8 mouse cellular contexts compared by ENCODE assay signal in genomic region chr16:30601946-30602345, GRCm38 (mm10). TPM values are rescaled to one million over a fixed set of nuclear protein-coding genes. Genes with fewer than 3 reads are reported as not detected.
DNase-seq lines count a peak whose midpoint lies in the region; ATAC-seq and TF ChIP-seq lines count a peak whose summit lies in the region.

No protein-coding gene starts in this region.

- no peak for ATAC-seq in hindbrain, embryonic 16.5 days
- ATAC-seq in lung, embryonic 16.5 days (ENCODE audit: low read depth), result no peak

- H3K4me1 ChIP-seq in embryonic fibroblast, embryonic 13.5 days (ENCODE audit: control insufficient read depth, insufficient read depth, low read length), result peaks cover 13% of the 10 kb centered on the region
- peaks cover 34% of the 10 kb centered on the region for H3K4me1 ChIP-seq in hindbrain, embryonic 16.5 days (ENCODE audit: control insufficient read depth, insufficient read depth, low read depth, low read length)
- H3K4me1 ChIP-seq in lung, embryonic 16.5 days (replicated peaks; ENCODE audit: control insufficient read depth, insufficient read depth, low read length), result peaks cover 44% of the 10 kb centered on the region

- H3K4me3 ChIP-seq in embryonic fibroblast, embryonic 13.5 days (ENCODE audit: insufficient read depth, low read length), result peak overlapping the region; percentile 61
- peak overlapping the region; percentile 76 for H3K4me3 ChIP-seq in hindbrain, embryonic 16.5 days (ENCODE audit: low read length)
- peak overlapping the region; percentile 86 for H3K4me3 ChIP-seq in lung, embryonic 16.5 days (ENCODE audit: low read length)

- WGBS in hindbrain, embryonic 16.5 days, result 30% methylated on average over 7 of the region's 7 CpGs
- WGBS in lung, embryonic 16.5 days, result 20% methylated on average over 7 of the region's 7 CpGs

- H3K4me2 ChIP-seq in hindbrain, embryonic 16.5 days (ENCODE audit: low read length), result peak overlapping the region; percentile 97
- H3K4me2 ChIP-seq in lung, embryonic 16.5 days (ENCODE audit: low read depth, low read length), result peak overlapping the region; percentile 92

- DNase-seq in heart, adult 18-20 months, result peak; percentile 44 to 49
- DNase-seq in heart, adult 8-10 months (ENCODE audit: low spot score), result no peak
- DNase-seq in thymus, postnatal 36 days, result peak; percentile 5 to 20
- DNase-seq in gastrocnemius, postnatal 4 days (ENCODE audit: low spot score in 2 of 2), result no peak
- DNase-seq in spleen, postnatal 14 days (ENCODE audit: low spot score in 2 of 2), result no peak

- no peak for TF ChIP-seq CTCF in embryonic fibroblast, embryonic 13.5 days (IDR thresholded peaks at IDR 0.05; ENCODE audit: borderline replicate concordance, insufficient read depth, low read length)

- H3K27me3 ChIP-seq in hindbrain, embryonic 16.5 days (replicated peaks; ENCODE audit: control insufficient read depth, insufficient read depth, low read length), result peaks cover 8% of the 10 kb centered on the region
- no peaks in the 10 kb centered on the region for H3K27me3 ChIP-seq in lung, embryonic 16.5 days (ENCODE audit: control insufficient read depth, insufficient read depth, low read depth, low read length)

- peak overlapping the region; percentile 41; the same call in 1 of the 2 replicates for H3K9ac ChIP-seq in hindbrain, embryonic 16.5 days (ENCODE audit: low read depth, low read length)
- H3K9ac ChIP-seq in lung, embryonic 16.5 days (ENCODE audit: low read length), result peak overlapping the region; percentile 86

- H3K36me3 ChIP-seq in hindbrain, embryonic 16.5 days (ENCODE audit: control insufficient read depth, insufficient read depth, low read length), result no peaks in the 10 kb centered on the region
- no peaks in the 10 kb centered on the region for H3K36me3 ChIP-seq in lung, embryonic 16.5 days (ENCODE audit: control insufficient read depth, insufficient read depth, low read length)

- TF ChIP-seq POLR2A in embryonic fibroblast, embryonic 13.5 days (IDR thresholded peaks at IDR 0.05; ENCODE audit: low read depth, low read length), result no peak

- H3K27ac ChIP-seq in embryonic fibroblast, embryonic 13.5 days (ENCODE audit: insufficient read depth, low read length), result 0 out of 2 replicates have a peak overlapping the region, but pooled peaks have one; percentile 1
- H3K27ac ChIP-seq in hindbrain, embryonic 16.5 days (ENCODE audit: low read depth, low read length), result no peak overlapping the region
- H3K27ac ChIP-seq in lung, embryonic 16.5 days (ENCODE audit: low read length), result peak overlapping the region; percentile 76

- H3K9me3 ChIP-seq in hindbrain, embryonic 16.5 days (ENCODE audit: control insufficient read depth, low read length), result no peaks in the 10 kb centered on the region
- H3K9me3 ChIP-seq in lung, embryonic 16.5 days (ENCODE audit: control insufficient read depth, low read length), result no peaks in the 10 kb centered on the region

RNA-seq across cellular contexts. Expression of gene Fam43a, which starts 2.4 kb away (rescaled TPM):
- total RNA-seq in heart, adult 18-20 months (2021), result 10 to 100 TPM; 18.8 to 20.9 TPM
- total RNA-seq in heart, adult 8-10 months (2022), result 10 to 100 TPM; 19.6 to 26.6 (median 23.8) TPM
- polyA plus RNA-seq in embryonic fibroblast, embryonic 13.5 days (2011; ENCODE audit: insufficient read length, low read depth, missing spikeins), result 19.4 and 19.5 TPM in 2 replicates
- 18.3 and 22.0 TPM in 2 replicates for polyA plus RNA-seq in hindbrain, embryonic 16.5 days (2015; fragmentation: Nextera tagmentation; extraction: Ambion mirVana)
- polyA plus RNA-seq in lung, embryonic 16.5 days (2015; fragmentation: Nextera tagmentation; extraction: Ambion mirVana), result 23.0 and 24.3 TPM in 2 replicates
- total RNA-seq in gastrocnemius, postnatal 4 days (2021), result 10 to 100 TPM; 24.1 to 29.6 TPM

RNA-seq across cellular contexts. Expression of gene Lsg1, which starts 14.6 kb away (rescaled TPM):
- 10 to 100 TPM; 19.5 to 23.4 TPM for total RNA-seq in heart, adult 18-20 months (2021)
- total RNA-seq in heart, adult 8-10 months (2022), result 10 to 100 TPM; 15.3 to 21.1 (median 19.7) TPM
- polyA plus RNA-seq in embryonic fibroblast, embryonic 13.5 days (2011; ENCODE audit: insufficient read length, low read depth, missing spikeins), result 31.3 and 39.0 TPM in 2 replicates
- 43.0 and 44.9 TPM in 2 replicates for polyA plus RNA-seq in hindbrain, embryonic 16.5 days (2015; fragmentation: Nextera tagmentation; extraction: Ambion mirVana)
- polyA plus RNA-seq in lung, embryonic 16.5 days (2015; fragmentation: Nextera tagmentation; extraction: Ambion mirVana), result 55.1 and 57.1 TPM in 2 replicates
- total RNA-seq in gastrocnemius, postnatal 4 days (2021), result 10 to 100 TPM; 24.3 to 31.4 TPM

RNA-seq across cellular contexts. Expression of gene Tmem44, which starts 51.3 kb away (rescaled TPM):
- total RNA-seq in heart, adult 18-20 months (2021), result 1 to 10 TPM; 3.8 to 4.4 TPM
- total RNA-seq in heart, adult 8-10 months (2022), result 1 to 10 TPM; 4.1 to 7.0 (median 5.2) TPM
- polyA plus RNA-seq in embryonic fibroblast, embryonic 13.5 days (2011; ENCODE audit: insufficient read length, low read depth, missing spikeins), result 6.9 and 8.0 TPM in 2 replicates
- polyA plus RNA-seq in hindbrain, embryonic 16.5 days (2015; fragmentation: Nextera tagmentation; extraction: Ambion mirVana), result 67.5 and 72.3 TPM in 2 replicates
- polyA plus RNA-seq in lung, embryonic 16.5 days (2015; fragmentation: Nextera tagmentation; extraction: Ambion mirVana), result 23.5 and 23.8 TPM in 2 replicates
- total RNA-seq in gastrocnemius, postnatal 4 days (2021), result 10 to 100 TPM in 1 of 2 experiments, 1 to 10 TPM in 1; 9.7 to 11.2 TPM

Comparison
In these comparisons a context has a peak if more than half of its experiments do, and no peak if none do; other contexts are left out.
1. DNase-seq: peak in heart, adult 18-20 months (2 of 2) and thymus, postnatal 36 days (2 of 2); none in heart, adult 8-10 months (single experiment), gastrocnemius, postnatal 4 days (0 of 2) and spleen, postnatal 14 days (0 of 2).
2. Peak in every context shown above with its lines, with median percentiles within 50 percentile points of each other: H3K4me3 ChIP-seq.